Mouse (Mus musculus) C2C12 (cell line): ENCODE data around the gene Fras1. TPM values are rescaled to one million over a fixed set of nuclear protein-coding genes. Genes with fewer than 3 reads are reported as not detected.
A peak's percentile ranks its signal among the peaks of the same experiment; 100 is the strongest.

Experiments used
- H3K27me3 ChIP-seq: one replicate; pipeline ENCODE4 v1.6.1; 2011; ENCODE audit not compliant: control insufficient read depth, insufficient read depth, insufficient read length
- H3K36me3 ChIP-seq: one replicate; pipeline ENCODE4 v1.6.1; 2011; ENCODE audit not compliant: control insufficient read depth, insufficient read depth
- H3K4me3 ChIP-seq: one replicate; pipeline ENCODE4 v1.5.1; 2011; ENCODE audit warnings: mild to moderate bottlenecking, control low read depth; ENCODE audit not compliant: poor library complexity, insufficient read depth, severe bottlenecking
- H3K79me2 ChIP-seq: one replicate; pipeline ENCODE4 v1.6.1; 2011; ENCODE audit not compliant: control insufficient read depth, insufficient read depth
- H3K79me3 ChIP-seq: one replicate; pipeline ENCODE4 v1.6.1; 2011; ENCODE audit warnings: low read depth, control low read depth
- H3ac ChIP-seq: one replicate; pipeline ENCODE3; 2011; ENCODE audit warnings: low read depth; ENCODE audit not compliant: control insufficient read depth, insufficient read length
- CEBPB ChIP-seq: IDR thresholded peaks from one replicate; pipeline ENCODE4 v1.6.1; 2011; ENCODE audit warnings: low read depth, mild to moderate bottlenecking, control low read depth, moderate library complexity
- CTCF ChIP-seq: IDR thresholded peaks from one replicate; pipeline ENCODE4 v1.5.1; 2011; ENCODE audit not compliant: control insufficient read depth, insufficient read depth, insufficient read length
- FOSL1 ChIP-seq: IDR thresholded peaks from one replicate; pipeline ENCODE4 v1.8.0; 2011; ENCODE audit warnings: mild to moderate bottlenecking, low read length; ENCODE audit not compliant: poor library complexity, insufficient read depth, severe bottlenecking
- MAX ChIP-seq: IDR thresholded peaks from one replicate; pipeline ENCODE4 v1.6.1; 2011; ENCODE audit warnings: mild to moderate bottlenecking, control low read depth
- MYOD1 ChIP-seq: IDR thresholded peaks from one replicate; pipeline ENCODE4 v1.6.1; 2011; ENCODE audit warnings: low read depth; ENCODE audit not compliant: control insufficient read depth, insufficient read length
- MYOG ChIP-seq: IDR thresholded peaks from one replicate; pipeline ENCODE4 v1.6.1; 2011; ENCODE audit not compliant: control insufficient read depth, insufficient read length; ENCODE audit errors: extremely low read depth
- USF1 ChIP-seq: IDR thresholded peaks from one replicate; pipeline ENCODE4 v1.6.1; 2011; ENCODE audit warnings: low read depth, mild to moderate bottlenecking, control low read depth, moderate library complexity
- polyA plus RNA-seq: library from polyadenylated mRNA; unstranded; fragments of >200 nt; fragmentation: generic; extraction: Trizol; gene quantifications from one replicate; pipeline ENCODE4 v1.2.1, GENCODE M21; 2012; ENCODE audit warnings: missing spikeins

Gene Fras1
- polyA plus RNA-seq, 1 experiment: 0.11 TPM

GRCm38 (mm10) chr5:96793953-96794635 is 420.3 kb downstream of the Fras1 start:
- peaks cover 58% of the 10 kb centered on the region for H3K79me2 ChIP-seq
- peak overlapping the region; percentile 71 for H3K4me3 ChIP-seq
- no peaks in the 10 kb centered on the region for H3K27me3 ChIP-seq
- TF ChIP-seq CTCF: no peak
- TF ChIP-seq USF1: no peak
- TF ChIP-seq FOSL1: no peak
- TF ChIP-seq CEBPB: no peak
- TF ChIP-seq MYOG: no peak
- TF ChIP-seq MAX: no peak
- TF ChIP-seq MYOD1: no peak
- peaks cover 44% of the 10 kb centered on the region for H3K79me3 ChIP-seq
- H3ac ChIP-seq: peak overlapping the region; percentile 89
- peaks cover 22% of the 10 kb centered on the region for H3K36me3 ChIP-seq

- H3K27me3 ChIP-seq: no peaks in the 10 kb centered on the region
- TF ChIP-seq FOSL1: no peak
- no peak for TF ChIP-seq MYOD1
- no peak for TF ChIP-seq MAX
- TF ChIP-seq USF1: no peak
- TF ChIP-seq CEBPB: no peak
- TF ChIP-seq CTCF: no peak
- no peak for TF ChIP-seq MYOG
- H3K79me2 ChIP-seq: peaks cover 74% of the 10 kb centered on the region
- no peak overlapping the region for H3K4me3 ChIP-seq
- H3K36me3 ChIP-seq: peaks cover 31% of the 10 kb centered on the region
- H3K79me3 ChIP-seq: peaks cover 52% of the 10 kb centered on the region
- H3ac ChIP-seq: no peak overlapping the region
Observed at GRCm38 (mm10) chr5:96795752-96796151, 422.0 kb downstream of the Fras1 start.

- Histone ChIP-seq H3K36me3 (peaks cover 37% of the 10 kb centered on the region), H3K4me3 (no peak overlapping the region), H3K79me2 (peaks cover 86% of the 10 kb centered on the region), H3K27me3 (no peaks in the 10 kb centered on the region), H3ac (no peak overlapping the region), H3K79me3 (peaks cover 52% of the 10 kb centered on the region)
- no peak for TF ChIP-seq CEBPB
- no peak for TF ChIP-seq MAX
- TF ChIP-seq MYOD1: no peak
- TF ChIP-seq USF1: no peak
- no peak for TF ChIP-seq MYOG
- TF ChIP-seq CTCF: no peak
- no peak for TF ChIP-seq FOSL1
Observed at GRCm38 (mm10) chr5:96797465-96797864, 423.7 kb downstream of the Fras1 start.

- Histone ChIP-seq H3K27me3 (no peaks in the 10 kb centered on the region), H3ac (no peak overlapping the region), H3K79me2 (peaks cover 77% of the 10 kb centered on the region), H3K79me3 (peaks cover 44% of the 10 kb centered on the region), H3K36me3 (peaks cover 37% of the 10 kb centered on the region), H3K4me3 (no peak overlapping the region)
- TF ChIP-seq MAX: no peak
- no peak for TF ChIP-seq CEBPB
- no peak for TF ChIP-seq MYOG
Observed at GRCm38 (mm10) chr5:96799165-96799564, 425.4 kb downstream of the Fras1 start.

GRCm38 (mm10) chr5:96799969-96800368 is 426.2 kb downstream of the Fras1 start:
- H3K79me2 ChIP-seq: peaks cover 71% of the 10 kb centered on the region
- TF ChIP-seq FOSL1 (no peak), CEBPB (peak; percentile 71)
- peaks cover 36% of the 10 kb centered on the region for H3K79me3 ChIP-seq
- H3K36me3 ChIP-seq: peaks cover 39% of the 10 kb centered on the region
- H3K27me3 ChIP-seq: no peaks in the 10 kb centered on the region
- H3ac ChIP-seq: no peak overlapping the region
- H3K4me3 ChIP-seq: no peak overlapping the region

GRCm38 (mm10) chr5:96802185-96802584 is 428.4 kb downstream of the Fras1 start:
- Histone ChIP-seq H3K79me3 (peaks cover 29% of the 10 kb centered on the region), H3K79me2 (peaks cover 71% of the 10 kb centered on the region), H3K4me3 (no peak overlapping the region), H3K36me3 (peaks cover 58% of the 10 kb centered on the region), H3ac (no peak overlapping the region), H3K27me3 (no peaks in the 10 kb centered on the region)
- TF ChIP-seq USF1 (peak; percentile 1), CTCF (no peak), CEBPB (peak; percentile 6)
